Mouse (Mus musculus): ENCODE data around the gene Nudt4. TPM values are rescaled to one million over a fixed set of nuclear protein-coding genes. Genes with fewer than 3 reads are reported as not detected.

Nudt4 gene
- polyA plus RNA-seq (2017; shearing (Covaris generic)), result 7.5 TPM

GRCm38 (mm10) chr10:95563851-95564845, at the start of gene Nudt4:
TSS of gene Nudt4 (minus strand) at chr10:95564146.

GRCm38 (mm10) chr10:95514656-95515292, 49.2 kb downstream of the Nudt4 start, which contains the start of gene Ube2n:
TSS of gene Ube2n (plus strand) at chr10:95515145.

GRCm38 (mm10) chr10:95501463-95502081, 62.4 kb downstream of the Nudt4 start, which contains the start of gene Mrpl42:
TSS of gene Mrpl42 (minus strand) at chr10:95501940.

Other genes starting within 250 kb of the Nudt4 start
- gene Cradd, start 240.0 kb downstream of the Nudt4 start, polyA plus RNA-seq (2017; shearing (Covaris generic)), result 29.8 TPM
- 92.7 TPM for gene Socs2, start 147.0 kb downstream of the Nudt4 start, polyA plus RNA-seq (2017; shearing (Covaris generic))
- 161 TPM for gene Mrpl42, start 62.2 kb downstream of the Nudt4 start, polyA plus RNA-seq (2017; shearing (Covaris generic))
- gene Ube2n, start 49.0 kb downstream of the Nudt4 start, polyA plus RNA-seq (2017; shearing (Covaris generic)), result 341 TPM
- not detected for gene Anapc15-ps, start 109.3 kb upstream of the Nudt4 start, polyA plus RNA-seq (2017; shearing (Covaris generic))